18 mouse cellular contexts compared by ENCODE assay signal in the genomic region with DNA sequence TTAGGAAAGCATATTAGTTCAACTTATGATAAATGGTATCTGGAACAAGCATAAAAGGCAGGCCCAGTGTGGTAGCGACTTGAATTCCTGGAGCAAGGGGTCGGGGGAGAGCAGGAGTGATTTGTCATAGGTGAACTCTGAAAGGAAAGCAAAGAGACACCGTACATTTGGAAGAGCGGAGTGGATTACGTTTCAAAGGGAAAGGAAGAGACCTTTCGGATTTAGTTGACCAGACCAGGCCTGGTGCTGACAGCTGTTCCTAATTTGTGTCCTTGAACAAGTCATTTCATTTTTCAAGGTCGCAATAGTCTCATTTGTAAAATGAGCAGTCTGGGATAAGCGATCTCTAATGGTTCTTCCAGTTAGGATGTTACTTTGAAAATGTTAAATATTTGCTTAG. TPM values are rescaled to one million over a fixed set of nuclear protein-coding genes. Genes with fewer than 3 reads are reported as not detected.
"Had no signal": no experiment of that assay in that cellular context is flagged by ENCODE, and none has a peak within 500 bp of the region (broad histone marks: within the 10 kb centered on the region; RNA-seq: fewer than 3 reads in every experiment).

No protein-coding gene starts in this region.

- ATAC-seq: lung, postnatal 0 days had no signal

- H3K27me3 ChIP-seq: limb, embryonic 13.5 days; liver, embryonic 15.5 days; neural tube, embryonic 13.5 days; stomach, embryonic 15.5 days had no signal

- H3K9ac ChIP-seq: limb, embryonic 13.5 days; liver, embryonic 15.5 days; neural tube, embryonic 13.5 days; stomach, embryonic 15.5 days had no signal

- H3K27ac ChIP-seq: limb, embryonic 13.5 days; liver, embryonic 15.5 days; midbrain, embryonic 10.5 days; neural tube, embryonic 13.5 days; stomach, embryonic 15.5 days had no signal

- H3K36me3 ChIP-seq: limb, embryonic 13.5 days; liver, embryonic 15.5 days; midbrain, embryonic 10.5 days; neural tube, embryonic 13.5 days; stomach, embryonic 15.5 days had no signal

- H3K9me3 ChIP-seq: limb, embryonic 13.5 days; liver, embryonic 15.5 days; midbrain, embryonic 10.5 days; neural tube, embryonic 13.5 days; stomach, embryonic 15.5 days had no signal

- H3K4me3 ChIP-seq: limb, embryonic 13.5 days; liver, embryonic 15.5 days; midbrain, embryonic 10.5 days; myocyte; neural tube, embryonic 13.5 days; stomach, embryonic 15.5 days had no signal

- H3K4me1 ChIP-seq: limb, embryonic 13.5 days; liver, embryonic 15.5 days; midbrain, embryonic 10.5 days; neural tube, embryonic 13.5 days; stomach, embryonic 15.5 days had no signal

- DNase-seq: kidney, adult 8-10 months; kidney, postnatal 25 days; layer of hippocampus, adult 9-11 months; layer of hippocampus, postnatal 36 days; lung, adult 2 months; lung, postnatal 36 days; midbrain, embryonic 14.5 days; right cerebral cortex, postnatal 14 days; thymus, postnatal 36 days had no signal

- H3K4me2 ChIP-seq: limb, embryonic 13.5 days; liver, embryonic 11.5 days; liver, embryonic 15.5 days; neural tube, embryonic 13.5 days; stomach, embryonic 15.5 days had no signal

RNA-seq across cellular contexts. Expression of gene Robo1, which starts 19.2 kb away (rescaled TPM):
- total RNA-seq: megakaryocyte progenitor cell, adult 5-6 weeks had no signal
